Mouse (Mus musculus): ENCODE data around the gene Ccdc8. TPM values are rescaled to one million over a fixed set of nuclear protein-coding genes. Genes with fewer than 3 reads are reported as not detected.

The Ccdc8 gene
- polyA plus RNA-seq, 1 experiment from 2014 or later: 10.5 TPM

DNA sequence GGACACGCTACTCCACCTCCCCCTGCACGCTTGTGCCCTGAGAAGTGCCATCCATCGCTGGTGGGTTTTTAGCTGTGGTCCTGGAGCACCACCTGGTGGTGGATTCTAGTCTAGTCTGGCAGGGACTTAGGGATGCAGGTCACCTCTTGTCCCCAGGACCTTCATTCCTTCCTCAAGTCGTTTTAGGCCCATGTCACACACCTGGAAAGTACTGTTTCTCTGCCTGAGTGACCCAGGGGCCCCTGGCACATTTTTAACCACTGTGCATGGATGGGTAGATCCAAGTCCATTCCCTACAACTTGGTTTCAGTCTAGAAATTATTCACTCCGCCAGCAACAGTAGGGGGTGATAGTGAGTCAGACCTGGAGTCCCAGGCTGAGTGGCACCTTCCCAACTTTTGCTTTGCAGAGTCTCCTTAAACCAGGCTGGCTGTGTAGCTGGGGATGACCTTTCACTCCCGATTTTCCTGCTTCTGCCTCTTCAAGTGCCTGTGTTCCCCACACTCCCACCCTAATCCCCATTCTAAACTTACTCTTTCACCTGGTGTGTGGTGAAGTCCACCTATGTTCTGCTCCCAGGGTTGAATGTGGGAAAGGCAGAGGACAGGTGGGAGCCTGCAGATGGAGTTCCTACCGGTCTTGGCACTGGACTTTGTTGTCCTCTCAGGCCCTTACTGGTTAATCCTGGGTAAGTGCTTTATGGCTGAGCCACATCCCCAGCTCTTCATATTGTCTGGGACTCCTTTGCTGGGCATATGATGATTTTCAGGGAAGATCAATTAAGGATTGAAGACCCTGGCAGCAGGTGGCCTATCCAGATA is 10.1 kb downstream of the Ccdc8 start:
- H3K27me3 ChIP-seq (replicated peaks; ENCODE audit: low read depth, poor library complexity, severe bottlenecking): no peaks in the 10 kb centered on the region
- 13% methylated on average over 7 of the region's 7 CpGs for WGBS
- H3K4me3 ChIP-seq: no peak overlapping the region
- H3K9me3 ChIP-seq: no peaks in the 10 kb centered on the region
- peak; percentile 86 for DNase-seq (ENCODE audit: low spot score)
- H3K27ac ChIP-seq (replicated peaks): no peak overlapping the region
- peaks cover 1% of the 10 kb centered on the region; the same call in 1 of the 2 replicates for H3K4me1 ChIP-seq
- peaks cover 86% of the 10 kb centered on the region for H3K36me3 ChIP-seq (replicated peaks)

DNA sequence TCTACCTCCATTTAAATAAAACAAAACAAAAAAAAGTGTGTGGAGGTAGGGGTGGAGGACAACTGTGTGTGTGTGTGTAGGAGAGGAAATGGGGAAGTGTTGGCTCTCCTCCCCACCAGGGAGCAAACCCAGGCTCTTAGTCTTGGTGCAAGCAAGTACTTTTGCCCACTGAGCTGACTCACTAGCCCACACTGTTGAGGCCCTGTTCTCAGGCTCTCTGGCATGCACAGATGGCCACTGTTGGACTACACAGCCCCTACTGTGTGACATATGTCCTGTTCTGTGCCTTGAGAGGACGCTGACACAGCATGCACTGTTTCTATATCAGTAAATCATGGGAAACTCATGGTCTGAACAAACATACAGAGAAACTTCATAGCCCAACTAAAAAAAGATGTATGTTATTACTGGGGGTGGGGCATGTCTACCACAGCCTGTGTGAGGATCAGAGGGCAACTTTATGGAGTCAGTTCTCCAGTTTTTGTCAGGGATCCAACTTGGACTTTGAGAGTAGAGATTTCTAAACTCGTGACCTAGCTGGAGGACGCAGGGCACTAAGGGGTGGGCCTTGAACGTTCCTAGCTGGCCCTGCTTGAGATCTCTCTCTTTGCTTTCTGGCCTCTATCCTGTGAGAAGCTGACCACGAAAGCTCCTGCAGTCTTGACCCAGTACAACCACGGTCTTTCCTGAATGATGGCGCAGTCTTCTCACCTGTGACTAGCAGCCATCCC is 10.9 kb downstream of the Ccdc8 start:
- H3K36me3 ChIP-seq (replicated peaks): peaks cover 86% of the 10 kb centered on the region
- no peak overlapping the region for H3K27ac ChIP-seq (replicated peaks)
- no peaks in the 10 kb centered on the region for H3K9me3 ChIP-seq
- WGBS: 90% methylated on average over 7 of the region's 7 CpGs
- no peak overlapping the region for H3K4me3 ChIP-seq
- H3K4me1 ChIP-seq: no peaks in the 10 kb centered on the region
- no peak for DNase-seq (ENCODE audit: low spot score)
- no peaks in the 10 kb centered on the region for H3K27me3 ChIP-seq (replicated peaks; ENCODE audit: low read depth, poor library complexity, severe bottlenecking)

DNA sequence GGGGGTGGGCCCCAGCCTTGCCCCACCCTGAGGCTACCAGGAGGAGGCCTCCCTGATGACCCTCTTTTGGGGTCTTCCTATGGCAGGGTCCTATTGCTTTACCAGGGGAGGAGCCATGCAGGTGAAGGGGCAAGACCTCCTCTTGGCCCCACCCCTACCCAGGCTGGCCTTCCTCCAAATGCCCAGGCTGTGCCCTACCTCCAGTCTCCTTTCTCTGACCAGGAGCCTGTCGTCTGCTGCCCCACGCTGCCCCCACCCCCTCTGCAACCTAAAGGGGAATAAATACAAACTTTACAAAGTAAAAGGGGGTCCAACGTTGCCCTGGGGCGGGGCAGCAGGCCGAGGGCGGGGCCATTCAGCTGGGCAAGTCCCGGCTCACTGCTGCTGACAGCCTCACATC is 12.2 kb downstream of the Ccdc8 start:
- Histone ChIP-seq H3K27ac (replicated peaks) (no peak overlapping the region), H3K4me1 (no peaks in the 10 kb centered on the region), H3K36me3 (replicated peaks) (peaks cover 88% of the 10 kb centered on the region), H3K9me3 (no peaks in the 10 kb centered on the region), H3K4me3 (no peak overlapping the region), H3K27me3 (replicated peaks; ENCODE audit: low read depth, poor library complexity, severe bottlenecking) (no peaks in the 10 kb centered on the region)
- no peak for DNase-seq (ENCODE audit: low spot score)
- 87% methylated on average over 7 of the region's 7 CpGs for WGBS

DNA sequence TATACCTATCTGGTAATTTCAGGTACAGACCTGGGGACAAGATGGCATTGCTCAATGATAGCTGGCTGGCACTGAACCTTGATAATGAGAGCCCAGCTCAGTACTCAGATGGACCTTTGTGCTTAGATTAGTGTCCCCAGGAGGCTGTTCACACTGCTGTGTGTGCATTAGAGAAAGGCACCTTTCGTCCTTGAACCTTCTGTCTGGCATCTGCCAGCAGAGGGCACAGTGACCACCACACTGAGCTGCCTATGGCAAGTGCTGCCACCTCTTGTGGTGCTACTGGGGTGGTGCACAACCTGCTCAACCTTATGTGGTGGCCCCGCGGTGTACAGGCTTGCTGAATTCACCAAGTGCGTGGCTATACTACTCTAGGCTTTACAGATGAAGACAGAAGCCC is 14.8 kb downstream of the Ccdc8 start:
- Histone ChIP-seq H3K27ac (replicated peaks) (no peak overlapping the region), H3K4me3 (no peak overlapping the region), H3K27me3 (replicated peaks; ENCODE audit: low read depth, poor library complexity, severe bottlenecking) (no peaks in the 10 kb centered on the region), H3K9me3 (no peaks in the 10 kb centered on the region), H3K36me3 (replicated peaks) (peaks cover 94% of the 10 kb centered on the region), H3K4me1 (no peaks in the 10 kb centered on the region)
- DNase-seq (ENCODE audit: low spot score): no peak
- WGBS: 90% methylated on average over 4 of the region's 4 CpGs

DNA sequence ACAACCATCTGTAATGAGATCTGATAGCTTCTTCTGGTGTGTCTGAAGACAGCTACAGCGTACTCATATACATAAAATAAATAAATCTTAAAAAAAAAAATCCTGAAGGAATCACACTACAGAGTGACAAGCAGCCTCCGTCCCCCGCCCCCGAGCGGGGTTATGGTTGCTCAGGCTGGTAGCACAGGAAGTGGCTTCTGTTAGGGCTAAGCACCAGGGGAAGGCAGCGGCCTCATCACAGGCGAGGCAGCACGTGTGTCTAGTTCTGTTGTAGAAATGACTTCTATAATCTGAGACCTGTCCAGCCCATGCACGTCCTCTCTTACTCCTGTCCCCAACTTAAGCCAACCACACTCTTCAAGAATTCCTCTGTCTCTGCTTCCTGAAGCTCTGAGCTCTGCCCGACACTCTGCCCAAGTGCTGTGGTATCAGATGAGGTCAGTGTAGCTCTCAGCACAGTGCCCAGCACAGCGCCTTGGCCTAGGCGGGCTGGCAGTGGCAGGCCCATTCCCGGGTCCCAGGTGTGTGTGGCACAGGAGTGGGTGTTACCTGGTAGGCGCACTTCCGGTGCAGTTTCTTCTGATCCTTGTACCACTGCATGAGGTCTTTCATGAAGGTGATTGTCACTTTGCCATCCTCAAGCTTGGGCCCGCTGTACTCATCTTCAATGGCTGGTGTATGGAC is 17.0 kb downstream of the Ccdc8 start:
- Histone ChIP-seq H3K36me3 (replicated peaks) (peaks cover 100% of the 10 kb centered on the region), H3K4me3 (no peak overlapping the region), H3K27me3 (replicated peaks; ENCODE audit: low read depth, poor library complexity, severe bottlenecking) (no peaks in the 10 kb centered on the region), H3K4me1 (no peaks in the 10 kb centered on the region), H3K9me3 (no peaks in the 10 kb centered on the region), H3K27ac (replicated peaks) (no peak overlapping the region)
- no peak for DNase-seq (ENCODE audit: low spot score)
- 91% methylated on average over 16 of the region's 16 CpGs for WGBS

DNA sequence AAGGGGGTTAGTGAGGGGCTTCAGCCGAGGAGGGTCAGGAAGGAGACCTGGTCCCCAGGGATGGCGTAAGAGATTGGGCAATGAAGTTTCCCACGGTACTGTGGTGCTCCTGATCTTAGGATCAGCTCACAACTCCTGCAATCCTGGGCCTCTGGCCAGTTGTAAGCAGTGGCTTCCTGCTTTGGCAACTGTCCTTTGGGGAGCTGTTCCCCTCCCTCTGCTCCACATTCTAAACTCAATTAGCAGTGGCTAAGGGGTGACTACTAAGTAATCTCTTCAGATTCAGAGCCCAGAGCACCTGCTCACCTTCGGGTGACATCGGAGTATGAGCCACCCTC is 17.5 kb downstream of the Ccdc8 start:
- 86% methylated on average over 5 of the region's 5 CpGs for WGBS
- peaks cover 100% of the 10 kb centered on the region for H3K36me3 ChIP-seq (replicated peaks)
- H3K27me3 ChIP-seq (replicated peaks; ENCODE audit: low read depth, poor library complexity, severe bottlenecking): no peaks in the 10 kb centered on the region
- H3K4me1 ChIP-seq: no peaks in the 10 kb centered on the region
- DNase-seq (ENCODE audit: low spot score): no peak
- H3K4me3 ChIP-seq: no peak overlapping the region
- no peaks in the 10 kb centered on the region for H3K9me3 ChIP-seq
- H3K27ac ChIP-seq (replicated peaks): no peak overlapping the region

DNA sequence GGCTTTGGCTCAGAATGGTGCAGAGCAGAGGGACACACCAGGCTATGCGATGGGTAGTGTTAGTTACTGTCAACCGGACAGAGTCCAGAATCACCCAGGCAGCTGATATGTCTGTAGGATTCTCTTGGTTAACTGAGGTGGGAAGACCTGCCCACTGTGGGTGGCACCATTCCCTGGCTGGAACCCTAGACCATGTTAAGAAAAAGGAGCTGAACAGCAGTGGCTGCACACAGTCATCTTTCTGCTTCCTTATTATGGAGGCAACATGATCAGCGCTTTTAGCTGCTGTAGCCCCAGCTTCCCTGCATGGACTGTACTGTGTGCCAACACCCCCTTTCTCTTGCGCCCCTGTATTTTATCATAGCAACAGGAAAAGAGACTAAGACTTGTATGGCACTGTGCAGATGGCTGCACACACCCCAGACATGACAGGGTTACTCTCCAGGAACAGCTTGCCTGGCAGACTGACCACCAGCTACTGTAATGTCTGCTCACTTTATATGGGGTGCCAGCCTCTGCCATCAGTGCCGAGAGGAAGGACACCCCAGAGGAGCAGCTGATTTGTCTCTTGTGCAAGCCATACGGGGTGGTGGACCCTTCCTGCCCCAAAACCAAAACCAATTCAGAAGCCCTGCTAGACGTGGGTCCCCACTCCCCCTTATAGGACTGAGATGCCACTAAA is 19.5 kb downstream of the Ccdc8 start:
- Histone ChIP-seq H3K4me1 (no peaks in the 10 kb centered on the region), H3K9me3 (no peaks in the 10 kb centered on the region), H3K27me3 (replicated peaks; ENCODE audit: low read depth, poor library complexity, severe bottlenecking) (no peaks in the 10 kb centered on the region), H3K27ac (replicated peaks) (no peak overlapping the region), H3K36me3 (replicated peaks) (peaks cover 100% of the 10 kb centered on the region), H3K4me3 (no peak overlapping the region)
- no peak for DNase-seq (ENCODE audit: low spot score)
- WGBS: 95% methylated on average over 7 of the region's 7 CpGs

DNA sequence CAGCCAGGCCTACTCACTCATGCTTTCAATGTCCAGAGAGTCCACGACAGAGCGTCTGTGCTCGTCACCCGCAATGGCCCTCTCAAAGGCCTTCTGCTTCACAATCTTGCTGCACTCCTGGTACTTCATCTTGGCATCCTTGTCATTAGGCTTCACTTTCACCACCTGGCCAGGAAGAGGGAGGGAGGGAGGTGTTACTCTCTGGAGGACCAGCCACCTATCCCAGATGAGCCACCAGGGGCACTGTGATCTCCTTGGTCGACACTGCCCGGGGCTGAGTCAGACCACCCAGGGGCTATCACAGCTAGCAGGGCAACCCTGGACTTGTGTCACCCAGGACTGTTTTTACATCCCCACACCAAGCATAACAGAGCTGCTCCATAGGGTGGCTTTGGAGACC is 22.9 kb downstream of the Ccdc8 start:
- H3K4me1 ChIP-seq: no peaks in the 10 kb centered on the region
- 86% methylated on average over 6 of the region's 6 CpGs for WGBS
- H3K36me3 ChIP-seq (replicated peaks): peaks cover 97% of the 10 kb centered on the region
- DNase-seq (ENCODE audit: low spot score): no peak
- no peaks in the 10 kb centered on the region for H3K9me3 ChIP-seq
- H3K4me3 ChIP-seq: no peak overlapping the region
- H3K27me3 ChIP-seq (replicated peaks; ENCODE audit: low read depth, poor library complexity, severe bottlenecking): no peaks in the 10 kb centered on the region
- no peak overlapping the region for H3K27ac ChIP-seq (replicated peaks)

DNA sequence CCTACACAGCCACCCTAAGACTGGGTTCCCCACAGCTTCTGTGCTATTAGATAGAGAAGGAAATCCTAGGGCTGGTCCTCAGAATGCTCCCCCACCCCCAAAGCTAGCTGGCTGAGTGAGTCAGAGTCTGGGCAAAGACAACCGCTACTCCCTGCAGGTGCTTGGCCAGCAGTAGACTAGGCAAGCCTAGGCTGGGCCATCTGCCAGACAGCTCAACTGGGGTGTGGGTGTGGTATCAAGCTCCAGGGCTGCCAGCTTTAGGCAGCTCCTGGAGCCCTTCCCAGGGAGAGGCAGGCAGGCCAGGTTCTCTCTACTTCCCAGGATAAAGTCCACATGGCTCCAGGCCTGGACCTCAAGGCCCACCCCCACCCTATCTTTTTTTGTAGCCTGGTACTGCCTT is 24.5 kb downstream of the Ccdc8 start:
- H3K9me3 ChIP-seq: no peaks in the 10 kb centered on the region
- H3K4me3 ChIP-seq: no peak overlapping the region
- H3K27ac ChIP-seq (replicated peaks): no peak overlapping the region
- WGBS: 94% methylated on average over 1 of the region's 1 CpGs
- peaks cover 97% of the 10 kb centered on the region for H3K36me3 ChIP-seq (replicated peaks)
- no peaks in the 10 kb centered on the region for H3K27me3 ChIP-seq (replicated peaks; ENCODE audit: low read depth, poor library complexity, severe bottlenecking)
- no peak for DNase-seq (ENCODE audit: low spot score)
- no peaks in the 10 kb centered on the region for H3K4me1 ChIP-seq

DNA sequence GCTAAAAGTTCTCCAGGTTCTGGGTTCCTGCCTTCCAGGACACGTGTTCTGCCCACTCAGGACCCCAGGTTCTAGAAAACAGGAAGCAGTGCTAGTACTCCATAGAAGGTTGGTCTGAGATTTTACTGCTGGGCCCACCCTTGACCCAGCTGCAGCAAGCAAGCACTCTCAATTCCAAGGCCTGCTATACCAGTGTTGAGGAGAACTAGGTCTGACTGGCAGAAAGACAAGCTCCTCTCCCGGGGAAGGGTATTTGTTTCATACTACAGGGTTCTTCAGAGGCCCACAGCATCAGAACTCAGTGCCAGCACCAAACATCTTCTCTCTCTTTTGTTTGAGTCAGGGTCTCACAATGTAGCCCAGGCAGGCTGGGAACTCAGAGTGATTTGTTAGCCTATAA is 25.4 kb downstream of the Ccdc8 start:
- no peak for DNase-seq (ENCODE audit: low spot score)
- Histone ChIP-seq H3K4me1 (no peaks in the 10 kb centered on the region), H3K27me3 (replicated peaks; ENCODE audit: low read depth, poor library complexity, severe bottlenecking) (no peaks in the 10 kb centered on the region), H3K27ac (replicated peaks) (no peak overlapping the region), H3K36me3 (replicated peaks) (peaks cover 97% of the 10 kb centered on the region), H3K9me3 (no peaks in the 10 kb centered on the region), H3K4me3 (no peak overlapping the region)
- WGBS: 85% methylated on average over 2 of the region's 2 CpGs

DNA sequence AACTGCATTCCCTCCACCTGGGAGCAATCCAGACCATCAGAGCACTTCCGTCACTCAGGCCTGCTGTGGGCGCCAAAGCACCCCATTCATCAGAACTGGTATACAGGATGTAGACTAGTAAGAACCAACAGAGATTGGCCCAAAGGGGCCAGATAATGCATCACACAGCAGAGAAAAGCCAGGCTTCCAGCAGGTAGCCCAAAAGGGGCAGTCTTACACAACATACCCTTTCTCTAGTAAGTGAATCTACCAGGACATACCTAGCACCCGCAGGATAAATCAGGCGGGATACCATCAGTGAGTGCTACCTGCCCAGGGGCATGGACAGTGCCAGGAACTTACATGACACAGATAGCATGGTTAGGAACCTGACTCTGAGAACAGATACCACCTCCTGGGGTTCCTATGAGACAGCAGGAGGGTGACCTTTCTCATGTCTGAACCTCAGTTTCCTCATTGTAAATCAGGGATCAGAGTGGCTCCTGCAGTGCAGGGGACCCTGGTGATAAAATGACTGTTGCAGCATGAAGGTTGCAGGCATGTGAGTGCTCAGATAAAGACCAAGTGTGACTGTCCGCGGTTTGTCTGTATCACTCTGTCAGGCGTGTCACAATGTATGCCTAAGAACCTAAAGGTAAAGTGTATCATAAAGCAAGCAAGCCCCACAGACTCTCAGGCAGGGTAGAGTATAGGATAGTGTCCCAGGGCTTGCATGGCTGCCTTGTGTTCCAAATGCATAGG is 27.1 kb downstream of the Ccdc8 start:
- WGBS: 89% methylated on average over 7 of the region's 7 CpGs
- no peaks in the 10 kb centered on the region for H3K27me3 ChIP-seq (replicated peaks; ENCODE audit: low read depth, poor library complexity, severe bottlenecking)
- no peak for DNase-seq (ENCODE audit: low spot score)
- no peak overlapping the region for H3K27ac ChIP-seq (replicated peaks)
- H3K4me1 ChIP-seq: peaks cover 10% of the 10 kb centered on the region; the same call in 1 of the 2 replicates
- no peak overlapping the region for H3K4me3 ChIP-seq
- no peaks in the 10 kb centered on the region for H3K9me3 ChIP-seq
- peaks cover 97% of the 10 kb centered on the region for H3K36me3 ChIP-seq (replicated peaks)

DNA sequence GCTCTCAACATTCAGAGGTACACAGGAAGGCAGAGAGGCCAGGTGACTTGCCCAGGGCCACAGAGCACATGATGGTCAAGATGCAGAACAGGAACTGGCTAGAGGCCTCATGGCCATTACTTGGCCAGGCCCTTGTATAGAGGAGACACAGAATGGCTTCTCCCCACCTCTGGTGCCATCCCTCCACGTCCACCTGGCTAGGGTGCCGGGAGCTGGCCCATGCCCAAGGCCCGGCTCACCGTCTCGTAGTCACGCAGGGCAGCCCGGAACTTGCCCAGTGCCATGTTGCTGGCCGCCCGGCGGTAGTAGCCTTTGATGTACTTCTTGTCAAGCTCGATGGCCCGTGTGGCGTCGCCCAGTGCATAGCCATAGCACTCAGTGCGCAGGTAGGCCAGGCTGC is 29.7 kb downstream of the Ccdc8 start:
- WGBS: 95% methylated on average over 15 of the region's 15 CpGs
- Histone ChIP-seq H3K4me1 (peaks cover 36% of the 10 kb centered on the region), H3K4me3 (no peak overlapping the region), H3K9me3 (no peaks in the 10 kb centered on the region), H3K27ac (replicated peaks) (no peak overlapping the region), H3K36me3 (replicated peaks) (peaks cover 86% of the 10 kb centered on the region), H3K27me3 (replicated peaks; ENCODE audit: low read depth, poor library complexity, severe bottlenecking) (no peaks in the 10 kb centered on the region)
- no peak for DNase-seq (ENCODE audit: low spot score)
